Mouse (Mus musculus): ENCODE measurements around the gene Tmem233.

The Tmem233 gene

DNA sequence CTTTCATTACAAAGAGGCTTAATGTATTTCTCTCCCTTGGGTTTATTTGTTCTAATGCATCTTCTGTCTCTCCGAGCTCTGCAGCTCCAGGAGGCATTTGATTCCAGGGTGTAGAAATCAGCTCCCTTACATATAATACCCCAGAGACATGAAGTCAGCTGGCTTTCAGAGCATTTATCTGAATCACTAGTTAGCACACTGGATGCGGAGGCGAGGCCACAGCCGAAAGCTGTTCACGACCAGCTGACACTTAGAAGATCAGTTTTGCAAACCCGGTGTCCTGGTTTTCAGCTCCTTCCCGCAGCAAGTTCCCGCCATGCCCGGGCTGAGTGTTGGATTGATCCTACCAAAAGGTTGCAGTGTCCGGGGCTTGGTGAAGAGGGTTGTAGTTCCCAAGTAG, 78.8 kb downstream of the Tmem233 start:
- DNase-seq (ENCODE audit: low read depth, low spot score) = no peak

GRCm38 (mm10) chr5:116003825-116004224, 79.2 kb downstream of the Tmem233 start:
- DNase-seq (ENCODE audit: low read depth, low spot score) = no peak

DNA sequence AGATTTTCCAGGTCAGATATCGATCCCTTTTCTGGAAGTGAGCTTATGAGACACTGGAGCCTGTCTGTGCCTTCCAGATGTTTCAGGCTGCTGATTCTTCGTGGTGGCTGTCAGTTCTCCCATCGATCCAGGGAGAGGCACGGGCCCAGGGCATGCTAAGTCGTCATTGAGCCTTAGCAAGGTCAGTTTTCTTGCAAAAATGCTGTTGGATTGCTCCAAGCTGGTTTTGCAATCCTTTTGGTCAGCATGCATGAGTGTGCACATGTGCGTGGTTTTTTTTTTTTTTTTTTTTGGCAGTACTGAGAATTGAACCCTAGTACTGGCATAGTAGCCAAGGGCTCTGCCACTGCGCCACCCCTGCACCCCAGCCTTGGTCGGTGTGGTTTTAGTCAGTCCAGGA, 79.9 kb downstream of the Tmem233 start:
- DNase-seq (ENCODE audit: low read depth, low spot score) = no peak

- DNase-seq (ENCODE audit: low read depth, low spot score) = no peak
Measured at GRCm38 (mm10) chr5:115997376-115997775, 85.7 kb downstream of the Tmem233 start.

DNA sequence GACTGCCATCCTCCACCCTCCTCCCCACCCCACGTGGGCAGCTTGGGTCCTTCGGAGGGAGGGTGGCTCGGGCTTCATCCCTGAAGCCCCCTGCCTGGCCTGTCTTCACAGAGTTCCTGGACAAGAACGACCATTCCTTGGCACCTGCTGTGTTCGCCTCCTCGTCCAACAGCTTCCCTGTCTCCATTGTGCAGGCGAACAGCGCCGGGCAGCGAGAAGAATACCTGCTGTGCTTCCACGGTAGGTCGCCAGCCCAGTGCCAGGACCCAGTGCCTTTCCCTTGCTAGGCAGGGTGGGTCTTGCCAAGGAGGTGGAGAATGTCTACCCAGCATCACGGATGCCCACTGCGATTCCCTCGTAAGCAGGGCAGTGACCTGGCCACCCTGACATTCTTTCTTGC, 88.9 kb downstream of the Tmem233 start:
- DNase-seq (ENCODE audit: low read depth, low spot score) = no peak

DNA sequence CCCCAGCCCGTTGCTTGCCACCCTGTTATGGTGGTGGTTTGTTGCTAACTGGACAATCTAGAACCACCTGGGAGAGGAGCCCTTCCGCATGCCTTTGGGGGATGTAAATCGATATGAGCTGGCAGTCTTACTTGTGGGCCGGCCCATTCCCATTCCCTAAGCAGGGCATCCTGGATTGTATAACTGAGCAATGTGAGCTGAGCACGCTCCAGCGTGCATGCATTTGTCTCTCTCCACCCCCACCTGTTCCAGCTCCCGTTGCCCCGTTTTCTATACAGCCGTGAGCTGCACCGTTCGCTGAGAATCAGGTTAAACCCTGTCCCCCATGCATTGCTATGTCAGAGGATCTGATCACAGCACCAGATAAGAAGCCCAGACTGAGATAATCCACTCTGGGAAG, 91.3 kb downstream of the Tmem233 start:
- no peak for DNase-seq (ENCODE audit: low read depth, low spot score)
